Mouse (Mus musculus): ENCODE results near the gene Ddc. TPM values are rescaled to one million over a fixed set of nuclear protein-coding genes. Genes with fewer than 3 reads are reported as not detected.

Gene Ddc
- polyA plus RNA-seq, 1 experiment = 58.4 TPM

GRCm38 (mm10) chr11:11836713-11837370 lies 61.1 kb downstream of the Ddc start:
- WGBS = 29% methylated on average over 18 of the region's 18 CpGs
- Histone ChIP-seq H3K36me3 (ENCODE audit: control insufficient read depth, insufficient read depth, low read length) (peaks cover 17% of the 10 kb centered on the region), H3K4me1 (ENCODE audit: control insufficient read depth, insufficient read depth, insufficient read length, low read length) (peaks cover 5% of the 10 kb centered on the region; the same call in 1 of the 2 replicates), H3K27ac (ENCODE audit: insufficient read depth, low read depth, low read length) (no peak overlapping the region), H3K4me3 (ENCODE audit: low read depth, low read length) (no peak overlapping the region), H3K27me3 (ENCODE audit: control insufficient read depth, insufficient read depth, low read length) (no peaks in the 10 kb centered on the region)
- TF ChIP-seq POLR2A (IDR thresholded peaks at IDR 0.05; ENCODE audit: low read depth, low read length) (no peak), CTCF (IDR thresholded peaks at IDR 0.05; ENCODE audit: extremely low read depth, insufficient read length, insufficient replicate concordance, low read depth, low read length) (no peak)

- H3K27ac ChIP-seq (ENCODE audit: insufficient read depth, low read depth, low read length) = no peak overlapping the region
- H3K4me3 ChIP-seq (ENCODE audit: low read depth, low read length) = no peak overlapping the region
- WGBS = 72% methylated on average over 8 of the region's 8 CpGs
- H3K4me1 ChIP-seq (ENCODE audit: control insufficient read depth, insufficient read depth, insufficient read length, low read length) = peaks cover 5% of the 10 kb centered on the region; the same call in 1 of the 2 replicates
- peaks cover 14% of the 10 kb centered on the region for H3K36me3 ChIP-seq (ENCODE audit: control insufficient read depth, insufficient read depth, low read length)
- TF ChIP-seq POLR2A (IDR thresholded peaks at IDR 0.05; ENCODE audit: low read depth, low read length) = no peak
- no peak for TF ChIP-seq CTCF (IDR thresholded peaks at IDR 0.05; ENCODE audit: extremely low read depth, insufficient read length, insufficient replicate concordance, low read depth, low read length)
- no peaks in the 10 kb centered on the region for H3K27me3 ChIP-seq (ENCODE audit: control insufficient read depth, insufficient read depth, low read length)
Observed at GRCm38 (mm10) chr11:11836262-11836661, 61.7 kb downstream of the Ddc start.

GRCm38 (mm10) chr11:11835791-11836190 lies 62.2 kb downstream of the Ddc start:
- 93% methylated on average over 4 of the region's 4 CpGs for WGBS
- H3K27me3 ChIP-seq (ENCODE audit: control insufficient read depth, insufficient read depth, low read length) = no peaks in the 10 kb centered on the region
- TF ChIP-seq POLR2A (IDR thresholded peaks at IDR 0.05; ENCODE audit: low read depth, low read length) (no peak), CTCF (IDR thresholded peaks at IDR 0.05; ENCODE audit: extremely low read depth, insufficient read length, insufficient replicate concordance, low read depth, low read length) (no peak)
- H3K4me3 ChIP-seq (ENCODE audit: low read depth, low read length) = no peak overlapping the region
- H3K27ac ChIP-seq (ENCODE audit: insufficient read depth, low read depth, low read length) = no peak overlapping the region
- peaks cover 16% of the 10 kb centered on the region for H3K36me3 ChIP-seq (ENCODE audit: control insufficient read depth, insufficient read depth, low read length)
- H3K4me1 ChIP-seq (ENCODE audit: control insufficient read depth, insufficient read depth, insufficient read length, low read length) = peaks cover 5% of the 10 kb centered on the region; the same call in 1 of the 2 replicates

- Histone ChIP-seq H3K27me3 (ENCODE audit: control insufficient read depth, insufficient read depth, low read length) (no peaks in the 10 kb centered on the region), H3K36me3 (ENCODE audit: control insufficient read depth, insufficient read depth, low read length) (peaks cover 16% of the 10 kb centered on the region), H3K27ac (ENCODE audit: insufficient read depth, low read depth, low read length) (no peak overlapping the region), H3K4me3 (ENCODE audit: low read depth, low read length) (no peak overlapping the region), H3K4me1 (ENCODE audit: control insufficient read depth, insufficient read depth, insufficient read length, low read length) (peaks cover 5% of the 10 kb centered on the region; the same call in 1 of the 2 replicates)
- WGBS = 55% methylated on average over 6 of the region's 6 CpGs
- no peak for TF ChIP-seq POLR2A (IDR thresholded peaks at IDR 0.05; ENCODE audit: low read depth, low read length)
- TF ChIP-seq CTCF (IDR thresholded peaks at IDR 0.05; ENCODE audit: extremely low read depth, insufficient read length, insufficient replicate concordance, low read depth, low read length) = no peak
Observed at GRCm38 (mm10) chr11:11835361-11835760, 62.6 kb downstream of the Ddc start.

- TF ChIP-seq CTCF (IDR thresholded peaks at IDR 0.05; ENCODE audit: extremely low read depth, insufficient read length, insufficient replicate concordance, low read depth, low read length) (no peak), POLR2A (IDR thresholded peaks at IDR 0.05; ENCODE audit: low read depth, low read length) (no peak)
- H3K4me1 ChIP-seq (ENCODE audit: control insufficient read depth, insufficient read depth, insufficient read length, low read length) = peaks cover 5% of the 10 kb centered on the region; the same call in 1 of the 2 replicates
- WGBS = 47% methylated on average over 8 of the region's 8 CpGs
- H3K4me3 ChIP-seq (ENCODE audit: low read depth, low read length) = no peak overlapping the region
- no peak overlapping the region for H3K27ac ChIP-seq (ENCODE audit: insufficient read depth, low read depth, low read length)
- H3K36me3 ChIP-seq (ENCODE audit: control insufficient read depth, insufficient read depth, low read length) = peaks cover 20% of the 10 kb centered on the region
- no peaks in the 10 kb centered on the region for H3K27me3 ChIP-seq (ENCODE audit: control insufficient read depth, insufficient read depth, low read length)
Observed at GRCm38 (mm10) chr11:11833100-11833499, 64.8 kb downstream of the Ddc start.

- 70% methylated on average over 6 of the region's 6 CpGs for WGBS
- TF ChIP-seq CTCF (IDR thresholded peaks at IDR 0.05; ENCODE audit: extremely low read depth, insufficient read length, insufficient replicate concordance, low read depth, low read length) (no peak), POLR2A (IDR thresholded peaks at IDR 0.05; ENCODE audit: low read depth, low read length) (no peak)
- H3K27ac ChIP-seq (ENCODE audit: insufficient read depth, low read depth, low read length) = no peak overlapping the region
- H3K4me3 ChIP-seq (ENCODE audit: low read depth, low read length) = no peak overlapping the region
- H3K4me1 ChIP-seq (ENCODE audit: control insufficient read depth, insufficient read depth, insufficient read length, low read length) = peaks cover 5% of the 10 kb centered on the region; the same call in 1 of the 2 replicates
- H3K27me3 ChIP-seq (ENCODE audit: control insufficient read depth, insufficient read depth, low read length) = no peaks in the 10 kb centered on the region
- H3K36me3 ChIP-seq (ENCODE audit: control insufficient read depth, insufficient read depth, low read length) = peaks cover 20% of the 10 kb centered on the region
Observed at GRCm38 (mm10) chr11:11832755-11833084, 65.2 kb downstream of the Ddc start.

- no peaks in the 10 kb centered on the region for H3K27me3 ChIP-seq (ENCODE audit: control insufficient read depth, insufficient read depth, low read length)
- TF ChIP-seq POLR2A (IDR thresholded peaks at IDR 0.05; ENCODE audit: low read depth, low read length) (no peak), CTCF (IDR thresholded peaks at IDR 0.05; ENCODE audit: extremely low read depth, insufficient read length, insufficient replicate concordance, low read depth, low read length) (no peak)
- WGBS = 41% methylated on average over 6 of the region's 6 CpGs
- no peak overlapping the region for H3K4me3 ChIP-seq (ENCODE audit: low read depth, low read length)
- H3K27ac ChIP-seq (ENCODE audit: insufficient read depth, low read depth, low read length) = no peak overlapping the region
- H3K4me1 ChIP-seq (ENCODE audit: control insufficient read depth, insufficient read depth, insufficient read length, low read length) = peaks cover 5% of the 10 kb centered on the region; the same call in 1 of the 2 replicates
- peaks cover 20% of the 10 kb centered on the region for H3K36me3 ChIP-seq (ENCODE audit: control insufficient read depth, insufficient read depth, low read length)
Observed at GRCm38 (mm10) chr11:11831940-11832754, 65.8 kb downstream of the Ddc start.

Measured in small intestine, adult 2 months (tissue).